Mouse (Mus musculus): Measurements from ENCODE around the gene Armh2. TPM values are rescaled to one million over a fixed set of nuclear protein-coding genes. Genes with fewer than 3 reads are reported as not detected.
A peak's percentile ranks its signal among the peaks of the same experiment; 100 is the strongest.

Gene Armh2
- not detected in 2 replicates for polyA plus RNA-seq (2015; fragmentation: Nextera tagmentation; extraction: Ambion mirVana)

GRCm38 (mm10) chr13:24741028-24741427 is at the start of gene Armh2:
Armh2 (plus strand) TSS chr13:24741232.
- 86% methylated on average over 10 of the region's 10 CpGs for WGBS
- H3K27ac ChIP-seq: no peak within 1 kb of the TSS
- no peak for ATAC-seq (ENCODE audit: low FRiP score)
- no peaks in the 10 kb centered on the region for H3K36me3 ChIP-seq
- no peaks in the 10 kb centered on the region for H3K27me3 ChIP-seq
- no peaks in the 10 kb centered on the region for H3K4me1 ChIP-seq (replicated peaks)
- H3K9ac ChIP-seq: no peak within 1 kb of the TSS
- H3K4me2 ChIP-seq: no peak within 1 kb of the TSS
- H3K4me3 ChIP-seq: no peak within 1 kb of the TSS
- H3K9me3 ChIP-seq: no peaks in the 10 kb centered on the region

- H3K4me3 ChIP-seq: no peak overlapping the region
- H3K27me3 ChIP-seq: no peaks in the 10 kb centered on the region
- H3K9ac ChIP-seq: no peak overlapping the region
- no peaks in the 10 kb centered on the region for H3K9me3 ChIP-seq
- H3K36me3 ChIP-seq: peaks cover 35% of the 10 kb centered on the region
- no peak overlapping the region for H3K4me2 ChIP-seq
- 90% methylated on average over 7 of the region's 7 CpGs for WGBS
- H3K4me1 ChIP-seq (replicated peaks): no peaks in the 10 kb centered on the region
- no peak overlapping the region for H3K27ac ChIP-seq
- ATAC-seq (ENCODE audit: low FRiP score): no peak
Measured at GRCm38 (mm10) chr13:24693312-24693711, 47.7 kb upstream of the Armh2 start.

DNA sequence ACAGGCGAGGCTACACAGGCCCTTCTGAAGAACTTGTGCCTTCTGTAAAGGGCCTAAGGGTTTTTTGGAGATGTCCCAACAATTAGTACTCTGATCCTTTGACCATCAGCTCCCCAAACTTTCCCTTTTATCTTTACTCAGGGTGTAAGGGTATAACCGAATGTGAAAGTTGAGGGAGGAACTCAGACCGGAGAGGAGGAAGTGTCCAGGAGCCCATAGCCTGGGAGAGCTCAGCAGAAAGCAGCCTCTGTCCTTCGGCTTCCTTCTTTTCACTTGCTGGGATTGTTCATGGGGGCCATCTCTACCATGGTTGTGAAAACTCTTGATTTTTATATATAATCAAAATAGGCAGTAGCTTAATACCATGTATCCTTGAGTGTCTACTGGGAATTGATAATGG is 42.3 kb upstream of the Armh2 start:
- H3K9me3 ChIP-seq: no peaks in the 10 kb centered on the region
- ATAC-seq (ENCODE audit: low FRiP score): no peak

DNA sequence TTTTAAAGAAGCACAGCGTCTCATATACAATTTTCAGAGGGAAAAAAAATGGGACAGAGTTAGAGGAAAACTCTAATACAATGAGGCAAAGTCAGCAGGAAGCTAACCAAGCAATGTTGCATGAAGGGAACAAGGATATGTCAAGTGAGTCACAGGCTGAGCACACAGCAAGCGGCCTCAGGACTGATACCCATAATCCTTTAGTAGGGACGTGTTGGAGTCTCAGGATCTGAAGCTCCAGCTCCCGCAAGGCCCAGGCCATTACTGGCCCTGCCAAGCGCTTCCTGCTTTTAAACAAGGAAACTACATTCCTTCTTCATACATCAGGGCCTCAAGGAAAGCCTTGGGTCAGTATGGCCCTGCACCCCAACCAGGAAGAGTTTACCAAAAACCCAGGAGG is 38.9 kb upstream of the Armh2 start:
- no peak overlapping the region for H3K27ac ChIP-seq
- no peaks in the 10 kb centered on the region for H3K27me3 ChIP-seq
- H3K4me1 ChIP-seq (replicated peaks): no peaks in the 10 kb centered on the region
- peaks cover 54% of the 10 kb centered on the region for H3K36me3 ChIP-seq
- H3K4me2 ChIP-seq: no peak overlapping the region
- no peak for ATAC-seq (ENCODE audit: low FRiP score)
- no peaks in the 10 kb centered on the region for H3K9me3 ChIP-seq
- H3K4me3 ChIP-seq: no peak overlapping the region
- 83% methylated on average over 5 of the region's 5 CpGs for WGBS
- H3K9ac ChIP-seq: no peak overlapping the region

More for the DNA sequence above, 42.3 kb upstream of the Armh2 start:
- Histone ChIP-seq H3K27ac (no peak overlapping the region), H3K36me3 (peaks cover 70% of the 10 kb centered on the region), H3K9ac (no peak overlapping the region), H3K27me3 (no peaks in the 10 kb centered on the region), H3K4me1 (replicated peaks) (no peaks in the 10 kb centered on the region), H3K4me2 (no peak overlapping the region), H3K4me3 (no peak overlapping the region)
- 89% methylated on average over 4 of the region's 4 CpGs for WGBS

GRCm38 (mm10) chr13:24709656-24710396 is 31.2 kb upstream of the Armh2 start:
- H3K27ac ChIP-seq: no peak overlapping the region
- WGBS: 68% methylated on average over 12 of the region's 12 CpGs
- peaks cover 38% of the 10 kb centered on the region for H3K36me3 ChIP-seq
- ATAC-seq (ENCODE audit: low FRiP score): no peak
- H3K9ac ChIP-seq: no peak overlapping the region
- H3K27me3 ChIP-seq: no peaks in the 10 kb centered on the region
- H3K4me2 ChIP-seq: no peak overlapping the region
- no peak overlapping the region for H3K4me3 ChIP-seq
- peaks cover 9% of the 10 kb centered on the region for H3K4me1 ChIP-seq (replicated peaks)
- no peaks in the 10 kb centered on the region for H3K9me3 ChIP-seq

- H3K27ac ChIP-seq: no peak overlapping the region
Measured at GRCm38 (mm10) chr13:24710968-24711367, 30.1 kb upstream of the Armh2 start.

DNA sequence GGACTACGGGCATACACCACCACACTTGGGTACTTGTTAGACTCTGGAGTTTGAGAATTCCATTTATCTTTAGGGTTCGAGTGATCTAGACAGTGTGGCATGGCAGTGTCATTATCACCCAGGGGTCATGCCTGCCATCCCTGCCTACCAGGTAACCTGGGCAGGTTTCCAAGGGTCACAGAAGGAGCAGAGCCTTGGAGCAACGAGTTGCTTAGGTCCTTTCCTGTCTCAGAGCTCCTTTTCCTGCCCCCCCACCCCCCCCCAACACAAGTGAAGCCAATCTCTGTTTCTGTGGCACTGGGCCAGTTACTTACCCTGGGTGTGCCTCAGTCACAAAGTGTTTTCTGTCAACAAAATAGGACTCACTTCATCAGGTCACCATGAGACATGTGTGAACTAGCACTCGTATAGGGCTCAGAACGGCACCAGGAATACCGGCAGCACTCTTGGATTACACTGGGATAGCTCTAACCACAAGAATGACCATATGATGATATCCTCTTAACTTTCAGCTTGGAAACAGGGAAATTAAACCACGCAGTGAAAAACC is 28.4 kb upstream of the Armh2 start:
- ATAC-seq (ENCODE audit: low FRiP score): no peak
- Histone ChIP-seq H3K4me3 (no peak overlapping the region), H3K4me1 (replicated peaks) (peaks cover 13% of the 10 kb centered on the region), H3K4me2 (no peak overlapping the region), H3K9me3 (no peaks in the 10 kb centered on the region), H3K27ac (no peak overlapping the region), H3K36me3 (peaks cover 53% of the 10 kb centered on the region), H3K27me3 (0 out of 2 replicates have a peak, but pooled peaks cover 4% of the 10 kb centered on the region), H3K9ac (no peak overlapping the region)
- WGBS: 89% methylated on average over 7 of the region's 7 CpGs

More at GRCm38 (mm10) chr13:24710968-24711367, 30.1 kb upstream of the Armh2 start:
- H3K4me2 ChIP-seq: no peak overlapping the region
- H3K36me3 ChIP-seq: peaks cover 45% of the 10 kb centered on the region
- no peak overlapping the region for H3K4me3 ChIP-seq
- peaks cover 13% of the 10 kb centered on the region for H3K4me1 ChIP-seq (replicated peaks)
- H3K27me3 ChIP-seq: 0 out of 2 replicates have a peak, but pooled peaks cover 3% of the 10 kb centered on the region
- no peak overlapping the region for H3K9ac ChIP-seq
- 63% methylated on average over 7 of the region's 7 CpGs for WGBS
- no peak for ATAC-seq (ENCODE audit: low FRiP score)
- H3K9me3 ChIP-seq: no peaks in the 10 kb centered on the region

DNA sequence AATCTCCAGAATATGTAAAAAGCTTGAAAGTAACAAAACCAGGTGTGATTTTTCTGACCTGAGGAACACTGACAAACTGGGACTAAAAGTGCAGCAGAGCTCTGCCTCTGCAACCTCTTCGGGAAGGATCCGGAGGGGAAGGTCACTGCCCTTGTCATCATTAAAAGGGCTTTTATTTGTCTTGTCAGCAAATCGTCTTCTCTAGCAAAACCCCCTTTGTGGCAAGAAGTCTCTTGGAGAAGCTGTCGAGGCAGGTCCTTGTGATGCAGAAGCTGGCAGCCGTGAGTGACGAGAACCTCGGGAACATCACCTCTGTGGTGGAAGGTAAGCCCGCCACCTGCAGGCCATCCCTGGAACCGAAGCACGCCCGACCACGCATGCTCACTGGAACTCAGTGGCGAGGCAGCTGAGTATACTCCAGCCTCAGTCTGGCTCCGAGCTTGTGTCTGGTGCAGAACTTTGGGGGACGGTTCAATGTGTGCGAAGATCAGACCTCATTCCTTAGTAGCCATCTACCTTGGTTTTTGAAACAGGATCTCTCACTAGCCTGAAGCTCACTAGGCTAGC is 27.5 kb upstream of the Armh2 start:
- peaks cover 62% of the 10 kb centered on the region for H3K36me3 ChIP-seq
- 7% methylated on average over 16 of the region's 16 CpGs for WGBS

DNA sequence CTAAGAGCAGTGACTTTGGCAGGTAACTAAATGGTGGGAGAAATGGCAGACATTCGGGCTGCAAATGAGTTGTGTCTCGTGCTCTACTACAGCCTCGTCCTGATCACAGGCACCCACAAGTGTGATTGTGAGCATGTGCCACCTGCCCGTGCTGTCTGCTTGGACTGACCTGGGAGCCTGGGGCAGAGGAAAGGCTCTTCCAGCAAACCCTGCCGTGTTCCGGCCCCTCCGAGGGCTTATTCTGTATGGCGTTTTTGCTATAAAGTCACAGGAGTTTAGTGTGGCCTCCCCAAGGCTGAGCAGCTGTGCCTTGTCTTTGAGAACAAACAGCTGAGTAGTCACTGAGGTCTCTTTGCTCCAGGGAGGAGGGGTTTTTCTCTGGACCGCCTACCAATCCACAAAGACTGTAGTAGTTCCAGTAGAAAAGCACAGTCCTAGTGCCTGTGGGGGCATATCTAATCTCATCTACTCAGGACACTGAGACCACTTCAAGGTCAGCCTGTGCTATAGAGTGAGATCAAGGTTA is 26.6 kb upstream of the Armh2 start:
- H3K36me3 ChIP-seq: peaks cover 69% of the 10 kb centered on the region

More for the DNA sequence above, 27.5 kb upstream of the Armh2 start:
- H3K27ac ChIP-seq: no peak overlapping the region
- H3K4me3 ChIP-seq: no peak overlapping the region
- H3K9me3 ChIP-seq: no peaks in the 10 kb centered on the region
- H3K27me3 ChIP-seq: 0 out of 2 replicates have a peak, but pooled peaks cover 4% of the 10 kb centered on the region
- H3K4me2 ChIP-seq: peak overlapping the region; percentile 43
- ATAC-seq (ENCODE audit: low FRiP score): peak; percentile 83
- peaks cover 13% of the 10 kb centered on the region for H3K4me1 ChIP-seq (replicated peaks)
- H3K9ac ChIP-seq: no peak overlapping the region

DNA sequence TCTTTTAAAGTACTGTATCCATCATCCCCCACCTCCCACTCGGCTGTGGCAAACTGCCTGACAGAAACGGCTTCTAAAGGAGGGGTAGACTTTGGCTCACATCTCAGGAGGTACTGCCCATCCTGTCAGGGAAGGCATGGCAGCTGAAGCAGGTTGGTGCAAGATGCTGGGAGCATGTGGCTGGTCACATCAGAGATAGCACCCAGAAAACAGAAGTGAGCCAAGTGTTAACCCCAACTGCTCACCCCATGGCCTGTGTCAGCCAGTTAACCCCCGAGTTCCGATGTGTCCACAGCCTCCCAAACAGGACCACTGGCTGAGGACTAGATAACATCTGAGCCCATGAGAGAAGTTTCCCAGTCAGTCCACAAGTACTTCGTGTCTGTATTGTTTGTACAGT is 25.4 kb upstream of the Armh2 start:
- Histone ChIP-seq H3K27me3 (0 out of 2 replicates have a peak, but pooled peaks cover 4% of the 10 kb centered on the region), H3K36me3 (peaks cover 60% of the 10 kb centered on the region), H3K27ac (no peak overlapping the region), H3K9ac (no peak overlapping the region), H3K4me2 (no peak overlapping the region), H3K9me3 (no peaks in the 10 kb centered on the region), H3K4me3 (no peak overlapping the region), H3K4me1 (replicated peaks) (peaks cover 13% of the 10 kb centered on the region; the same call in 1 of the 2 replicates)
- 70% methylated on average over 5 of the region's 5 CpGs for WGBS
- no peak for ATAC-seq (ENCODE audit: low FRiP score)

More for the DNA sequence above, 26.6 kb upstream of the Armh2 start:
- H3K4me3 ChIP-seq: no peak overlapping the region
- H3K9me3 ChIP-seq: no peaks in the 10 kb centered on the region
- no peak overlapping the region for H3K9ac ChIP-seq
- no peak overlapping the region for H3K4me2 ChIP-seq
- no peak for ATAC-seq (ENCODE audit: low FRiP score)
- 68% methylated on average over 9 of the region's 9 CpGs for WGBS
- H3K27me3 ChIP-seq: 0 out of 2 replicates have a peak, but pooled peaks cover 4% of the 10 kb centered on the region
- peaks cover 13% of the 10 kb centered on the region for H3K4me1 ChIP-seq (replicated peaks)
- no peak overlapping the region for H3K27ac ChIP-seq

DNA sequence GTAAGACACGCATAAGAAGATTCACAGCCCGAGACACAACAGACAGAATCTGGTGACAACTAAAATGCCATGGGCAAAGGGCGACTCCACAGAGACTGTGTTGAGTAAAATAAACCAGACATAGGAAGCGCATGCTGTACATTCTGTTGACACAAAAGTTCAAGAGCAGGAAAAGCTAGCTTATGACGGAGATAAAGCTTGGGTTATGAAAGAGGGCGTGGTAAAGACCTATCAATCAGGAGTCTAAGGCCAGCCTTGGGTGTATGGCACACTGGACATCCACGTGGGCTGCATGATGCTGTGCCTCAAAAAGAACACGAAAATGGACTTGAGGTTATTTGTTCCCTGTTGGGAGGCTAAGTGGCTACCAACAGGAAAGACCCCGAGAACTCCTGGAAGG is 24.6 kb upstream of the Armh2 start:
- Histone ChIP-seq H3K36me3 (peaks cover 52% of the 10 kb centered on the region), H3K9ac (no peak overlapping the region), H3K4me1 (replicated peaks) (peaks cover 13% of the 10 kb centered on the region; the same call in 1 of the 2 replicates), H3K4me2 (no peak overlapping the region), H3K4me3 (no peak overlapping the region), H3K9me3 (no peaks in the 10 kb centered on the region), H3K27ac (no peak overlapping the region), H3K27me3 (0 out of 2 replicates have a peak, but pooled peaks cover 4% of the 10 kb centered on the region)
- 83% methylated on average over 9 of the region's 9 CpGs for WGBS
- ATAC-seq (ENCODE audit: low FRiP score): no peak

DNA sequence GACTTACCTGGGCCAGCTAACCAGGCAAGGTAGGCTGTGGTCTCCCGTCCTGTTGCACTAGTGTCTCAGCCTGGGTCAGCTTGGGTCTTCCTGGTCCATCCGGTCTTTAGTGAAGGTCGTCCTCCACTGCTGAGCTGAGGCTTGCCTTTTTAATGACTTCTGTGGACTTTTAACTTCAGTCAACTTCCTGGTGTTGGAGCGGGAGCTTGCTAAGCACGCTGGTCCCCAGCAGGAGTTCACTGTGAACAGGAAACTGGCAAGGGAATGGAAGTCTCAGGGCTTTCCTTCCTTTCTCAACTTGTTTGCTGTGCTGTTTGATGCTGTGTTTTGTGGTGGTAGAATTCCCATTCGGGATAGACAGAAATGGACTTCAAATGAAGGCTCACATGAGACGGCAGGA is 23.4 kb upstream of the Armh2 start:
- no peak for ATAC-seq (ENCODE audit: low FRiP score)
- WGBS: 81% methylated on average over 7 of the region's 7 CpGs
- H3K9me3 ChIP-seq: no peaks in the 10 kb centered on the region
- H3K36me3 ChIP-seq: peaks cover 52% of the 10 kb centered on the region
- H3K9ac ChIP-seq: no peak overlapping the region
- H3K4me2 ChIP-seq: no peak overlapping the region
- peaks cover 13% of the 10 kb centered on the region; the same call in 1 of the 2 replicates for H3K4me1 ChIP-seq (replicated peaks)
- no peak overlapping the region for H3K27ac ChIP-seq
- no peak overlapping the region for H3K4me3 ChIP-seq
- 0 out of 2 replicates have a peak, but pooled peaks cover 4% of the 10 kb centered on the region for H3K27me3 ChIP-seq

Measured in hindbrain, embryonic 13.5 days (tissue).